Mouse (Mus musculus): ENCODE measurements around the gene Arhgap15. TPM values are rescaled to one million over a fixed set of nuclear protein-coding genes. Genes with fewer than 3 reads are reported as not detected.
A peak's percentile ranks its signal among the peaks of the same experiment; 100 is the strongest.
"Not testable (repeated sequence)": the region's sequence is repeated elsewhere in the genome, so short reads cannot be mapped to it uniquely, and the experiment has no call there.

The Arhgap15 gene
- total RNA-seq (2021) = 10 to 100 TPM; 12.0 to 15.2 TPM
- long read RNA-seq, experiment 1, partial matches to known transcripts = 13 of 18 reads
- long read RNA-seq, experiment 1, other reads (novel, unspliced or antisense) = 5 of 18 reads
- long read RNA-seq, experiment 2, partial matches to known transcripts = 23 of 29 reads
- long read RNA-seq, experiment 2, other reads (novel, unspliced or antisense) = 6 of 29 reads

GRCm38 (mm10) chr2:43748287-43748983, at the start of gene Arhgap15:
Arhgap15 (plus strand) TSS chr2:43748824.
- no peak for DNase-seq (ENCODE audit: low spot score in 2 of 2)

GRCm38 (mm10) chr2:43712611-43713138, 35.9 kb upstream of the Arhgap15 start:
- DNase-seq (ENCODE audit: low spot score in 2 of 2) = peak in 1 of 2 experiments; percentile 18

GRCm38 (mm10) chr2:43722446-43723103, 26.0 kb upstream of the Arhgap15 start:
- peak; percentile 67 for DNase-seq (ENCODE audit: low spot score in 2 of 2)

GRCm38 (mm10) chr2:43723104-43723541, 25.5 kb upstream of the Arhgap15 start:
- DNase-seq (ENCODE audit: low spot score in 2 of 2) = no peak

- DNase-seq (ENCODE audit: low spot score in 2 of 2) = no peak
These were observed 21.4 kb upstream of the Arhgap15 start for GRCm38 (mm10) chr2:43727181-43727580.

GRCm38 (mm10) chr2:43727693-43728092, 20.9 kb upstream of the Arhgap15 start:
- no peak for DNase-seq (ENCODE audit: low spot score in 2 of 2)

- DNase-seq (ENCODE audit: low spot score in 2 of 2) = no peak
These were observed 19.8 kb upstream of the Arhgap15 start for GRCm38 (mm10) chr2:43728831-43729230.

- no peak for DNase-seq (ENCODE audit: low spot score in 2 of 2)
These were observed 16.2 kb upstream of the Arhgap15 start for GRCm38 (mm10) chr2:43732396-43732795.

- not testable (repeated sequence) for DNase-seq (ENCODE audit: low spot score in 2 of 2)
These were observed 13.6 kb upstream of the Arhgap15 start for GRCm38 (mm10) chr2:43735071-43735470.

GRCm38 (mm10) chr2:43737546-43737945, 11.1 kb upstream of the Arhgap15 start:
- no peak for DNase-seq (ENCODE audit: low spot score in 2 of 2)

- DNase-seq (ENCODE audit: low spot score in 2 of 2) = no peak
These were observed 10.0 kb upstream of the Arhgap15 start for GRCm38 (mm10) chr2:43738562-43739112.

GRCm38 (mm10) chr2:43739190-43739818, 9.3 kb upstream of the Arhgap15 start:
- DNase-seq (ENCODE audit: low spot score in 2 of 2) = no peak

- DNase-seq (ENCODE audit: low spot score in 2 of 2) = no peak
These were observed 697 bp downstream of the Arhgap15 start for GRCm38 (mm10) chr2:43749321-43749720.

GRCm38 (mm10) chr2:43755899-43756298, 7.3 kb downstream of the Arhgap15 start:
- DNase-seq (ENCODE audit: low spot score in 2 of 2) = no peak

- DNase-seq (ENCODE audit: low spot score in 2 of 2) = no peak
These were observed 8.0 kb downstream of the Arhgap15 start for GRCm38 (mm10) chr2:43756626-43757025.

- no peak for DNase-seq (ENCODE audit: low spot score in 2 of 2)
These were observed 13.1 kb downstream of the Arhgap15 start for GRCm38 (mm10) chr2:43761735-43762134.

- no peak for DNase-seq (ENCODE audit: low spot score in 2 of 2)
These were observed 14.7 kb downstream of the Arhgap15 start for GRCm38 (mm10) chr2:43763279-43763678.

- peak in 1 of 2 experiments; percentile 15 for DNase-seq (ENCODE audit: low spot score in 2 of 2)
These were observed 15.8 kb downstream of the Arhgap15 start for GRCm38 (mm10) chr2:43764456-43764855.

- DNase-seq (ENCODE audit: low spot score in 2 of 2) = no peak
These were observed 17.6 kb downstream of the Arhgap15 start for GRCm38 (mm10) chr2:43766200-43766599.

GRCm38 (mm10) chr2:43769850-43770570, 21.4 kb downstream of the Arhgap15 start:
- no peak for DNase-seq (ENCODE audit: low spot score in 2 of 2)
